Mouse (Mus musculus) intestine, embryonic 16.5 days (tissue): ENCODE results near the gene Sec62. TPM values are rescaled to one million over a fixed set of nuclear protein-coding genes. Genes with fewer than 3 reads are reported as not detected.
A peak's percentile ranks its signal among the peaks of the same experiment; 100 is the strongest.
"Not testable (repeated sequence)": the region's sequence is repeated elsewhere in the genome, so short reads cannot be mapped to it uniquely, and the experiment has no call there.

Experiments used
- ATAC-seq: fragments of 200-750 bp; cut with Nextera tagmentation; 2 replicates; pipeline ENCODE4 v1.8.0; 2017; ENCODE audit warnings: moderate TSS enrichment, moderate library complexity
- H3K27ac ChIP-seq: fragments of 300-500 bp; sonication (generic); 2 replicates; pipeline ENCODE4 v1.5.1; 2014; ENCODE audit warnings: mild to moderate bottlenecking, low read length
- H3K27me3 ChIP-seq: fragments of 300-500 bp; sonication (generic); replicated peaks from 2 replicates; pipeline ENCODE4 v1.6.1; 2014; ENCODE audit warnings: low read length, control low read depth, mixed read lengths; ENCODE audit not compliant: control insufficient read depth, insufficient read depth
- H3K36me3 ChIP-seq: fragments of 300-500 bp; sonication (generic); 2 replicates; pipeline ENCODE4 v1.6.1; 2014; ENCODE audit warnings: low read length, control low read depth; ENCODE audit not compliant: control insufficient read depth, insufficient read depth
- H3K4me1 ChIP-seq: fragments of 300-500 bp; sonication (generic); 2 replicates; pipeline ENCODE4 v1.6.1; 2014; ENCODE audit warnings: low read length, control low read depth, mixed read lengths; ENCODE audit not compliant: control insufficient read depth, insufficient read depth
- H3K4me2 ChIP-seq: fragments of 300-500 bp; sonication (generic); 2 replicates; pipeline ENCODE4 v1.6.1; 2014; ENCODE audit warnings: low read depth, low read length, control low read depth
- H3K4me3 ChIP-seq: fragments of 300-500 bp; sonication (generic); 2 replicates; pipeline ENCODE4 v1.5.1; 2014; ENCODE audit warnings: mild to moderate bottlenecking, low read length
- H3K9ac ChIP-seq: fragments of 300-500 bp; sonication (generic); 2 replicates; pipeline ENCODE4 v1.6.1; 2014; ENCODE audit warnings: low read depth, low read length
- H3K9me3 ChIP-seq: fragments of 300-500 bp; sonication (generic); 2 replicates; pipeline ENCODE4 v1.6.1; 2016; ENCODE audit warnings: low read length, control low read depth; ENCODE audit not compliant: control insufficient read depth
- WGBS: fragments of 180-500 bp; shearing (Covaris S2); extraction: QIAGEN DNeasy Blood & Tissue Kit; methylation state at CpG from one replicate; pipeline ENCODE4 v1.1.7; 2014; 5-methylcytosine and 5-hydroxymethylcytosine counted together
- polyA plus RNA-seq: library from polyadenylated mRNA; unstranded; fragments of >200 nt; fragmentation: Nextera tagmentation; extraction: Ambion mirVana; gene quantifications from 2 replicates; pipeline ENCODE4 v1.2.1, GENCODE M21; 2015

The Sec62 gene
- polyA plus RNA-seq, 1 experiment from 2014 or later, result 60.1 TPM

- peak; percentile 96 for ATAC-seq
- under 1% methylated on average over 75 of the region's 75 CpGs for WGBS
- Histone ChIP-seq H3K27ac (peak within 1 kb of the TSS; percentile 82), H3K4me2 (peak within 1 kb of the TSS; percentile 96), H3K4me1 (peaks cover 7% of the 10 kb centered on the region; the same call in 1 of the 2 replicates), H3K27me3 (no peaks in the 10 kb centered on the region), H3K36me3 (no peaks in the 10 kb centered on the region), H3K9ac (peak within 1 kb of the TSS; percentile 80), H3K9me3 (no peaks in the 10 kb centered on the region), H3K4me3 (peak within 1 kb of the TSS; percentile 70)
These were observed 63.2 kb downstream of the Sec62 start, which contains the start of gene Gpr160 for GRCm38 (mm10) chr3:30855604-30856458. TSS of gene Gpr160 (plus strand) at chr3:30855950.

DNA sequence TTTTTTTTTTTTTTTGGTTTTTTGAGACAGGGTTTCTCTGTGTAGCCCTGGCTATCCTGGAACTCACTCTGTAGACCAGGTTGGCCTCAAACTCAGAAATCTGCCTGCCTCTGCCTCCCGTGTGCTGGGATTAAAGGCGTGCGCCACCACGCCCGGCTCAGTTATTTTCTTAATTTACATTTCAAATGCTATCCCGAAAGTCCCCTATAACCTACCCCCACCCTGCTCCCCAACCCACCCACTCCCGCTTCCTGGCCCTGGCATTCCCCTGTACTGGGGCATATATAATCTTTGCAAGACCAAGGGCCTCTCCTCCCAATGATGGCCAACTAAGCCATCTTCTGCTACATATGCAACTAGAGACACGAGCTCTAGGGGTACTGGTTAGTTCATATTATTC lies 66.9 kb downstream of the Sec62 start:
- not testable (repeated sequence) for H3K4me2 ChIP-seq, ATAC-seq, H3K36me3 ChIP-seq, H3K27ac ChIP-seq, H3K4me1 ChIP-seq, H3K27me3 ChIP-seq, H3K9ac ChIP-seq, H3K4me3 ChIP-seq, H3K9me3 ChIP-seq
- 93% methylated on average over 8 of the region's 8 CpGs for whole genome bisulfite sequencing

DNA sequence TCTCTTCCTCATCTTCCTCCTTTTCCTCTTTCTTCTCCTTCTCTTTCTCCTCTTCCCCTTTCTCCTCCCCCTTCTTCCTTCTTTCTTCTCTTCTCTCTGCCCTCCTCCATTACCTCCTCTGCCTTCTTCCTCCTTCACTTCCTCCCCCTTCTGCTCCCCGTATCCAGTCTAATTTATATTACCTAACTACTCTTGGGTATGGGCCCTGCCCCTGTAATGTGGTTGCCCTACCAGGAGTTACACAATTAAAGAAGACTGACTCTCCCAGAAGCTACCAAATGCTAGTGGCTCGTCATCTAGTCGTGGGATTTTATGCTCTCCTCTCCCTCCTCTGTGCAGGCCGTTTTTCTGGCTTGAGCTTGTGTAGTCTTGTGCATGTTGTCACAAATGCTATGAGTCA lies 68.0 kb downstream of the Sec62 start:
- ATAC-seq, result no peak
- WGBS, result 85% methylated on average over 4 of the region's 4 CpGs
- H3K4me1 ChIP-seq, result no peaks in the 10 kb centered on the region

GRCm38 (mm10) chr3:30863712-30864435 lies 71.2 kb downstream of the Sec62 start:
- Histone ChIP-seq H3K27ac (no peak overlapping the region), H3K9me3 (no peaks in the 10 kb centered on the region), H3K4me3 (no peak overlapping the region), H3K27me3 (no peaks in the 10 kb centered on the region), H3K4me1 (no peaks in the 10 kb centered on the region), H3K4me2 (no peak overlapping the region), H3K36me3 (no peaks in the 10 kb centered on the region), H3K9ac (no peak overlapping the region)
- 64% methylated on average over 5 of the region's 5 CpGs for WGBS
- ATAC-seq, result no peak

More for the DNA sequence above, 68.0 kb downstream of the Sec62 start:
- H3K9ac ChIP-seq, result no peak overlapping the region
- no peaks in the 10 kb centered on the region for H3K27me3 ChIP-seq
- no peak overlapping the region for H3K4me2 ChIP-seq
- no peak overlapping the region for H3K4me3 ChIP-seq
- H3K27ac ChIP-seq, result no peak overlapping the region
- H3K36me3 ChIP-seq, result no peaks in the 10 kb centered on the region
- H3K9me3 ChIP-seq, result no peaks in the 10 kb centered on the region

DNA sequence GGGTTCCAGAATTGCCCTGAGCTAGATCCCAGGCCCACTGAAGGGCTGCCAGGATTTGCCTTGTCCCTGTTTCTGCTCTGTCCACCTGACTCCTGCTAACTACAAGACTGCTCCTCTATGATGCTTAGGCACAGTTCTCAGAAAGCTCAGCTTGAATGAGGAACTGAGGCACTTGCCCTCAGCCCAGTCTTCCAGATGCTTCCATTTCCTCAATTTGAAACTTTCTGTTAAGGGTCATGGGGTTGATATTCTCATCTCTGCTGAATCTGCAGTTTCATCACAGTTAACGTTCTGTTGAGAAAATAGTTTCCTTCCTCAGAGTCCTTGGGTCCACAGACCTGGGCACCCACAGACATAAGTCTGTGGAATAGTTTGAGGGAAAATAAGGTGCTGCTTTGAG lies 72.0 kb downstream of the Sec62 start:
- Histone ChIP-seq H3K36me3 (no peaks in the 10 kb centered on the region), H3K9ac (no peak overlapping the region), H3K4me3 (no peak overlapping the region), H3K27ac (no peak overlapping the region), H3K9me3 (no peaks in the 10 kb centered on the region), H3K27me3 (no peaks in the 10 kb centered on the region), H3K4me1 (no peaks in the 10 kb centered on the region), H3K4me2 (no peak overlapping the region)
- 71% methylated on average over 1 of the region's 1 CpGs for WGBS
- ATAC-seq, result no peak

- WGBS, result 78% methylated on average over 5 of the region's 5 CpGs
- Histone ChIP-seq H3K4me3 (no peak overlapping the region), H3K27me3 (no peaks in the 10 kb centered on the region), H3K9ac (no peak overlapping the region), H3K4me2 (no peak overlapping the region), H3K4me1 (no peaks in the 10 kb centered on the region), H3K36me3 (no peaks in the 10 kb centered on the region), H3K9me3 (no peaks in the 10 kb centered on the region), H3K27ac (no peak overlapping the region)
- no peak for ATAC-seq
These were observed 75.5 kb downstream of the Sec62 start for GRCm38 (mm10) chr3:30868176-30868575.

DNA sequence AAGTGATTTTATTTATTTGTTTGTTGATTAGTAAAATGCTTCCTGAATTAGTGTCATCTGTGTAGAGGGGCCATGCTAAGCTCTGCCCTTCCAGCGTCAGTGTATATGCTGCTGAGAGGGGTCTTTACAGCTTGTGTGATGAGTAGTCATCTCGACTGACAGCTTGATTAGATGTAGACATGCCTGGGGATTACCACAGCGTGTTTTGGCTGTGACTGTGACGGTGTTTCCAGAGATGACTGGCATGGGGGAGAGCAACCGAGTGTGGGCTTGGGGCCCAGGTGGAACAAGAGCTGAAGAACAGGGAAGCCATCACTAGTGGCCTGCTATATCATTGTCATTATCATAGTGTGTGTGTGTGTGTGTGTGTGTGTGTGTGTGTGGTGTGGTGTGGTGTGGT lies 76.0 kb downstream of the Sec62 start:
- no peak for ATAC-seq

GRCm38 (mm10) chr3:30869995-30870394 lies 77.3 kb downstream of the Sec62 start:
- WGBS, result 79% methylated on average over 1 of the region's 1 CpGs
- Histone ChIP-seq H3K9me3 (no peaks in the 10 kb centered on the region), H3K36me3 (no peaks in the 10 kb centered on the region), H3K4me2 (no peak overlapping the region), H3K27me3 (no peaks in the 10 kb centered on the region), H3K4me3 (no peak overlapping the region), H3K27ac (no peak overlapping the region; the same call in 1 of the 2 replicates), H3K4me1 (no peaks in the 10 kb centered on the region), H3K9ac (no peak overlapping the region)
- no peak; the same call in 1 of the 2 replicates for ATAC-seq

More for the DNA sequence above, 76.0 kb downstream of the Sec62 start:
- Histone ChIP-seq H3K9me3 (no peaks in the 10 kb centered on the region), H3K9ac (no peak overlapping the region), H3K4me3 (no peak overlapping the region), H3K4me2 (no peak overlapping the region), H3K27ac (no peak overlapping the region), H3K27me3 (no peaks in the 10 kb centered on the region), H3K4me1 (no peaks in the 10 kb centered on the region), H3K36me3 (no peaks in the 10 kb centered on the region)
- WGBS, result 74% methylated on average over 5 of the region's 5 CpGs
